Mouse (Mus musculus) Muller cell, postnatal 12 days (primary cell): ENCODE results near the gene Tmem98.

Experiments
- DNase-seq: peaks from one replicate; pipeline ENCODE4 v3.0.0-alpha.2; 2015; ENCODE audit errors: inconsistent ontology term

Gene Tmem98

DNA sequence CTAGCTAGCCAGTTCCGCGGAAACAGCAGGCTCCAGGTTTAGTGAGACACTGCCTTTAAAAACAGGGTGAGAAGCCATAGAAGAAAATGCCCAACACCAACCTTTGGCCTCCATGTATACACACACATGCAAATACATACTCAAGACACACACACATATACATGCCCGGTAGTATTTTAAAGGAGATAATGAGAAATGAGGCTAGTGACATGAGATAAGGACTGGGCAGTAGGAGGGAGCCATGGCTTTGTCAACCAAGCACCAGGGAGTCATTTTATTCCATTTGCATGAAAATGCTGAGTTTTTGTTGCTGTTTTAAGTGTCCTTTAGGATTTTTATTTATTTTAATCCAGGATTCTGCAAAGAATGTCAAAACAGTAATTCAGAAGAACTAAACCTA lies 19.6 kb upstream of the Tmem98 start:
- no peak for DNase-seq

DNA sequence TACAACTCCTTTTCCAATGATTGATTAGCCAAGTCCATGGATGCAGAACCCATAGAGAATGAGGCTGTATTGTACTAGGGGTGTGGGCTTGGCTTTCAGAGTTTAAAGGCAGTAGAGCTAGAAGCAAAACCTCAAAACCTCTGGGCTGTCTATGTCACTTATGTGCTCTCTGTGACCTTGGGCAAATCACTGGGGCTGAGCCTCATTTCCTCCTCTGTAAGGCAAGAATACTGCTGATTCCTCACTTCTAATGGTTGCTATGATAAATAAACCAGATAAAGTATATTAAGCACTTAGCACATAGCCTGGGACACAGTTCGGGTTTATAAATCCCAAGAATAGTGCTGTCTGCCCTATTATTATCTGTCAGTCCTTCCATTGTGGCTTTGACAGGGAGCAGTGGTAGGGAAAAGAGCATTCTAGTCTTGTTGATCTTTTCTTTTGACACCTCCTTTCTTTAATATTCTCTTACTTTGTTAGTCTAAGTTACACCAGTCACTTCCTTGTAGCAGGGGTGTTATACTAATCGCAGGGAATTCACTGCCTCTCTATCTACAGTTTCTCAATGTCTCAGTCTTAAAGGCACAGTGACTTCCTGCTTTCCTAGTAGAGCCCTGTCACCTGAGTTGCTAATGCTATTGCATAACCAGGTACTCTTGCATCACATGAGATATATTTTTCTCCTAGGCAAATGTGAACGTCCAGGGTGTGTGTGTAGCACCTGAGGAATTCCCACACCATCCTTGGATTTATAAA lies 18.1 kb upstream of the Tmem98 start:
- no peak for DNase-seq

DNA sequence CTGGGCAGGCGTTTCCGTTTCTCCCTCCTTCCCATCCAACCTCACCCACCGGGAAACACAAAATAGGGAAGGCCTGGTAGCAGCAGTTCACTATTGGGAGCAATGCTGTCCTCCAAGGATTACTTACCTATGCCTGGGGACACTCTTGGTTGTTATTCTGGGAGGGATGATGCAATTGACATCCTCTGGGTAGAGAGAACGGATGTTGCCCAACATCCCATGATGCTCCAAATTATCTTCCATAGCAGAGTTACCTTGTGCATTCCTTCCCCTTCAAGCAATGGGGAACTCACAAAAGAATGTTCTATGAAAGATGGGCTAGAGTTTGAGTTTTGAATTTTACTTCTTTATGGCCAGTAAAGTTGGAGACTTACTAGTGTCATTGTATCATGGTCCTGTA lies 16.6 kb upstream of the Tmem98 start:
- DNase-seq: no peak

DNA sequence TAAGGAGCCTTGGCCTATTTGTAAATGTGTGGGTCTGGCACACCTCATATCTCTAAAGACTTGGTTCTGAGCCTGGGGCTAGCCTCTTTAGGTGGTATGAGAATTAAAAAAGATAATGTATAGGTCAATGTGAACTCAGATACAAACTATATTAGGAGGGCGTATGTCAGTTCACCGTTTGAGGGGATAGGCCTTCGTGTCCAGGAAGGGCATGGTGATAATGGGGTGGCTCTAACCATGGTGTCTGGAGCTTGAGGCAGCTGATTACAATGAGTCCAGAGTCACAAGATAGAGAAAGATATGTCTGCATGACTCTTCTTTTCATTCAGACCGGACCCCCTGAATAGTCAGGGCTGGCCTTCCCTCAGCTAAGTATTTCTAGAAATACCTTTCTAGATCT lies 15.7 kb upstream of the Tmem98 start:
- no peak for DNase-seq

DNA sequence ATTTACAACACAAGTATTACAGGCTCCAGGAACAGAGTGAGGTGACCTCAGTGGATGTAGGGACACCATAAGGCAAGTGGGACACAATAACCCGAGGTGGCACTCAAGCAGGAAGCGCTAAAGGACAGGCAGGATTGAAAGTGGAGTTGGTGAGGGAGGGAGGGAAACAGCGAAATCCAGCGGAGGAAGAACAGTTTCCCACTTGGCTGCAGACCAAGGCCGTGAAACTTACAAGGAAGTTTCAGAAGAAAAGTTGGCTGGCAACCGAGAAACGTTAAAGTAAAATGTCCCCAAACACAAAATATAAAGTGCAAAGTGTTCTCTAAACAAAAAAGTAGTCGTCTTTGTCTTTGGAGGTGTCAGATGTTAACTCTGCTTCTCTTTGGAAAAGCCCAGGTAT lies 14.5 kb upstream of the Tmem98 start:
- no peak for DNase-seq

DNA sequence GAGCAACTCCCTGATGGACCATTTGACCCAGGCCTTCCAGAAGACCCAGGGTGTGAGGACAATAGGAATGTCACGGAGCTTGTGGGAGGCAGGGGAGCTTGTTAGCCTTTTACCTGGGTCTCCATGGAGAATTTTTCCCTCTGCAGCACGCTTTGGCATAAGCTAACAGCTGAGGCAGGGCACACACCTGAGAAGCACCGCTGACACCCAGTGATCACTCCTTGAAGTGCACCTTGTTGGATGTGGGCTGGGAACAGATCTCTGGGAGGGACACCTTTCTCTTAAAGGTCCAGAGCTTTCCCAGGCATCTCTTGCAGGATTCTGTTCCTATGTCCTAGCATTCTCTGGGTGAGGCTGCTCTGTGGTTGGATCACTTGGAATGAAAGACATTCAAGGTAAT lies 10.0 kb upstream of the Tmem98 start:
- DNase-seq: no peak

DNA sequence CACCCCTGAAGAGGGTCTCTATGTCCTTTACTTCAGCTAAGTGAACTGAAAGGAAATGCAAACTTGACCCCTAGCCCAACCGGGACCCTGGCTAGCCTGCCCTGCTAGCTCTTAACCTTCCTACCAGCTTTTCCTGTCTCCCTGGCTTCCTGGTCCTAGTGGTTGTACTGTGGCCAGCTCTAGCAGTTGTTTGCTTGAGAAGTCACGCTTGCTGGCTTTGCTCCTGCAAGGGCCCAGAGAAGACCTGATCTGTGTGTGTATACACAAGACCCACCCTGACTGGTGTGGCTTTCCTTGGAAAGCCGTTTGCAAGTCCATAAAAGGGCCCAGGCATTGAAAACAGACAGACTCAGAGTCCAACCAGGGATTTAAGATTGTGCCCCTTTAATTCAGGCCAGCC lies 7.3 kb upstream of the Tmem98 start:
- no peak for DNase-seq

DNA sequence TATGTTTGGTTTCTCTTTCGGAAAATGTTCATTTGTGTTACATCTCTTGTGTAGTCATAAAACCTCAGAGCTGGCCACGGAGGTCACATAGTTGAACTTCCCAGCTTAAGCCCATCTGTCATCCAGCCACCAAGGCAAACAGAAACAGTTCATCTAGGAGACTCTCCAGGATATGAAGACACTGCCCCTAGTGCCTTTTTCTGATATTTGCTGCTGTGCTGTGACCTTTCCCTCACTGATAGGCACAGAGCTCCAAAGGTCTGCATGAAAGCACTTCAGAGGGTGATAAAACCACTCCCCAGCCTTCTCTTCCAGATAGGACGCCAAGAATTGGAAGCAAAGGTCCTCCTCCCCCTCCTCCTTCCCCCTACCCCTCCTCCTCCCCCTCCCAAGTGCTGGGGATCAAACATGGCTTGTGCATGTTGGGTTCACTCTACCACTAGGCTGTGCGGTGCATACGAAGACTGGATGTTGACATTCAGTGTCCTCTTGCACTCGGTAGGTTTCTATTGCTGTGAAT lies 1.4 kb upstream of the Tmem98 start:
- peak; percentile 72 for DNase-seq

DNA sequence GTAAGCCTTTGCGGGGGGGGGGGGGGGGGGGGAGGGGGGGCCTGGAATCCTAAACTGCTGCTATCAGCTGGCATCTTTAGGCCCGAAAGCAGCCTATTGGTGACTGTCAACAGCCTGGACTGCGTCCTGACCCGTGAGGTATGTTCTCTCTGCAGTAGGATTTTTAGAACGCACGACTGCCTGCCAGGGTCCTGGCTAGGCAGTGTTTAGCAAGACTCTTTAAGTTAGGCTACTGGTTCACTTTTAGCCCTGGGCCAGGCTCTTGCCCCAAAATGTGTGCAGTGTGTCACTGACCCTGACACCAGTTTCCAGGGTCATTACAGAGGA lies 346 bp upstream of the Tmem98 start:
- DNase-seq: no peak

DNA sequence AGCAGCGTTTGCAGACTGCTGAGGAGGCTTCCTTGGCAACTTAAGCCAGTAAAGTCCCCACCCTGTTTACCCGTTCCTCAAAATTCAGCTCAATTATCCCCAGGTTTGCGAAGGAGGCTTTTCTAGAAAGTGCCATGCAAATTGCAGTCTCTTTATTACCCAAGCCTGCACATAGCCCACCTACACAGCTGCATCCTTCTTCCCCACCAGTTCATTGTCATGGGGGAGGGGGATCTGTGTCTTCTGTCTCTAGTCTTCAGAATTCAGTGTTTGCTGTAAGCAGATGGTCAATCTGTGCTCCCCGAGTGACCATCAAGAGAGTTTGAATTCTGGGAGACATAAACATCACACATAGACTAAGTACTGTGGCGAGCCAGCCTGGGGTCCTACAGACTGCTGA lies 1.2 kb downstream of the Tmem98 start:
- DNase-seq: no peak

DNA sequence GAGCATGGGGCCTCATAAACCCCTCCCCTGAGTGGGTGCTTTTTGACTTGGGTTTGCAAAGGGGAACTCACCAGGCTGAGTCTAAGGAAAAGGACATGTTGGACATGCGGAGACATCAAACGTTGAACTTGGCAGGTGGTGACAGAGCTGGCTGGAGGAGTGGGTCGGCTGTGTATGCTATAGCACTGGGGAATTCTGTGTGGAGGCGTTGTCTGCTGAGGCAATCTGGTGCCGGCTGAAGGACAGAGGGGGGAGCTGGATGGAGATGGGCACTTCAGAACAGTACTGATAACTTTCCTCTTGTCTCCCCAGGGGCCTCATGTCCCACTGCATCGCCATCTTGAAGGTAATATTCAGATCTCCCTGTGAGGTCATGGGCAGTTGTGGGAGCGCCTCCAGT lies 5.4 kb downstream of the Tmem98 start:
- no peak for DNase-seq

DNA sequence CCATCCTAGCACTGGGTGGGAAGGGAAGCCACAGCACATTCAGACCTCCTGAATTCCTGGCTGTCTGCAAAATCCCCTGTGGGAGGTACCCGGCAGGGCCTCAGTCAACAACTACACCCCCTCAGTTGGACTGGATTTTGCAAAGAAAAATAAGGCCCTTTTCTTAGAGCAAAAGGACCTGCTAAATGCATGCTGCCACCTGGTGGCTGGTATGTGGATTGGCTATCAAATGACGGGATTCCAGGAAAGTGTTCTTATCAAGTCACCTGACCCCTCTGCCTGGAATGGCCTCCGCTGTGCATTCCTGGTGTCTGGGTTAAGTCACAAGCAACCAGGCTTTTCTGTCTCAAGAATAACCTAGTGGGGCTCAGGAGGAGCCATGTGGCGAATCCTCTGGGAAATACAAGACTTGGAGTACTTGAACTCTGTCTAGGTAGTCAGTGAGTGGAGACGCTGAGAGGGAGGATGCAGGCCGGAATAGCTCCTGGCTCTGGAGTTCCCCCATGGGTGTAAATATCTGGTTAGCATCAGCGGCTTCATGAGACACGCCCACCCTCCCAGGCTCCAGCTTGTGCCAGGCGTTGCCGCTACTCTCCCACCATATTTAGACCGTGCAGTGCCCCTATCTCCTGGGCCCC lies 8.2 kb downstream of the Tmem98 start:
- DNase-seq: peak; percentile 82

DNA sequence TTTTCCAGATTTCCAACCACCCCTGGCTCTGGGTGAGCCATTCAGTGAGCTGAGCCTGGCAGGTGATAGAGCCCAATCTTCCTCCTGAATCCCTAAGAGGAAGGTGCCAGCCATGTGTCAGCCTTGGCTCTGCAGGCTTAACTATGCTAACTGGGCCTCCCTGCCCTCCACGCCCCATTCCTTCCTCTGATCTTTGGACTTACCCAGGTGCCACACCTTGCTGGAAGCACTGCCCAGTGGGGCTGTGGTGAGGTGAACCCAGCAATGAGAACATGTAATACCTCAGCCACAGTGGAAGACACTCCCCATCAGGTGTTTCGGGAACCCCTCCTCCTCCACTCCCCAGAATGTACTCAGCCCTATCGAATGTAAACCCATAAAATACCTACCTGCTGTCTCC lies 10.1 kb downstream of the Tmem98 start:
- DNase-seq: no peak

DNA sequence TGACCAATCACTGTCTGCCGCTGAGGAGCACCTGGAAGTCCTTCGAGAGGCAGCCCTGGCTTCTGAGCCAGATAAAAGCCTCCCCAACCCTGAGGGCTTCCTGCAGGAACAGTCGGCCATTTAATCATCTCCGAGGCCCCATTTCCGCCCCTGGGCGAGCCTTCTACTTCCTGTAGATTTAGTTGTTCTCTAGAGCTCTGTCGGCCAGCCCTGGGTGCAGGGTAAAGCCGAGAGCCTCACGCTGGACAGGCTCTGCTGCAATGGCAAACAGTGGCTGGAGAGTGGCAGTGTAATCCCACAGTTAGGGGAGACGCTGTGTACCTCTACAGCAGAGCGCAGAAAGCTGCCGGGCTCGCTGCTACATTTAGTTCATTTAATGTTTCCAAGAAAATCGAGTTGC lies 11.3 kb downstream of the Tmem98 start:
- no peak for DNase-seq

DNA sequence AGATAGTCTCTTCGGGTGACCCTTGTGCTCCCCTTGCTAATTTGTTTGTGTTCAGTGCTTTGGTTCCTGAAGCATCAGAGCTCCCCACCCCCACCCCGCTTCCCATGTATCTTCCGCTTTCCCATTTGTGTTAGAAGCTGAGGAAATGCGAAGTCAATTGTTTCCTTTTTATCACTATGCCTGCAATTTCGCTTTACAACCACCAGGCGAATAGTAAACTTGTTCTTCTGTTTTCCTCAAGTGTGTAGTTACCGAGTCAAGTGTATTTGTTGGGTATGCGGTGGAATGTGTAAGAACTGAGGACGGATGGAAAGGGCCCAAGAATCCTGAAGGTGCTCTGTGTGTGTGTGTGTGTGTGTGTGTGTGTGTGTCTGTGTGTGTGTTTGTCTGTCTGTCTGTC lies 11.8 kb downstream of the Tmem98 start:
- DNase-seq: no peak

DNA sequence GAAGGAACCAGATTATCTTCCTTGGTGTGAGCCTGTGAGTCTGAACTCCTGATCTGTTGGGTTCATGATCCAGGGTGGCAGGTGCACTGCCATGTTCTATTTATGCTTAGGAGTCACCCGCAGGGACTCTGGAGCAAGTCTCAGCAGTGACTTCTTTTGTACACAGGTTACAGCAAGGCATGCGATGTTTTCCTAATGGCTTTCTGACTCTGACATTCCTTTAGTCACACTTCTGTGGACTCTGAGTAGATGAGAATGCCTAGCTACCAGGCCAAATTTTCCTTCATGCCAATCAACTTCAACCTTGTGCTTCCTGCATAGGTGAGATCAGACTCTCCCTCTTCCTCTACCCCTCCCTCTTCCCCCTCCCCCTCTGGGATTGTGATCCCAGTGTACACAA lies 25.4 kb downstream of the Tmem98 start:
- no peak for DNase-seq

DNA sequence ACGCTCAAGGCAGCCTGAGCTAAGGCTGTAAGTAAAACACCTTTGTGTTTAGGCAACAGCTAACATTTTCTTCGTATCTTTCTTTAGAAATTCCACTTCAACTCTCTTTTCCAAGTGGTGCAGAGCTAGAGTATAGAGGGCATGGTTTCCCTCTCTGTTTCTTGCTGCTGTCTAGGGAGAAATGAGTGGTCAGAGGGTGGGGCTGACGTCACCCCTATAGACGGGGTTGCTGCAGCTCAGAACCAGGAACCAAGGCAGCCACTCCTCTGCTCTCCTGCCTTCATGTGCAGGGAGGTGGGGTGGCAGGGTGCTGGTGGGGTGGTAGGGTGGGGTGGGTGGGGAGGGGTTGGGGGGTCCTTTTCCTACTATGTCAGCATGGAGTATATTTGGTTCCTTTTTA lies 25.9 kb downstream of the Tmem98 start:
- no peak for DNase-seq

DNA sequence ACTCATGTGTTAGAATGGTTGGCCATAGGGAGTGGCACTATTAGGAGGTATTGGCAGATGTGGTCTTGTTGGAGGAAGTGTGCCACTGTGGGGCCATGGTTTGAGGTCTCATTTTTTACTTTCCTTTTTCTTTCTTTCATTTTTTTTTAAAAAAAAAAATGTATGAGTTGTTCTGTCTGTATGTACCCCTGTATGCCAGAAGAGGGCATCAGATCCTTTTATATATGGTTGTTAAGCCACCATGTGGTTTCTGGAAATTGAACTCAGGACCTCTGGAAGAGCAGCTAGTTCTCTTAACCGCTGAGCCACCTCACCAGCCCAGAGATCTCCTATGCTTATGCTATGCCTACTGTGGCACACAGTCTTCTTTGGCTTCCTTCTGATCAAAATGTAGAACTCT lies 28.7 kb downstream of the Tmem98 start:
- no peak for DNase-seq

DNA sequence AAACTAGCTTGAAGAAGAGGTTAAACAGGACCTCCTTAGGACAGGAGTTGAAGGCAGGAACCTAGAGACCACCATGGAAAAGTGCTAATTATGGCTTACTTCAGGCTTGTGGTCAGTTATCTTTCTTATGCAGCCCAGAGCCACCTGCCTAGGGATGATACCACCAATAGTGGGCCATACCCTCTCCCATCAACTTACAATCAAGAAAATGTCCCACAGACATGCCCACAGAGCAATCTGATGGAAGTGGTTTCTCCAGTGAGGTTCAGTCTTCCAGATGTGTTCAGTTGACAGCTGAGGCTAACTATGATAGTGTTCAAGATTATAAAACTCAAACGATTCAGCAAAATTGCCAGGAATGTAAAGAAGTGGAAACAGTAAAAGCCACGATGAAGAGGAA lies 33.5 kb downstream of the Tmem98 start:
- DNase-seq: no peak

DNA sequence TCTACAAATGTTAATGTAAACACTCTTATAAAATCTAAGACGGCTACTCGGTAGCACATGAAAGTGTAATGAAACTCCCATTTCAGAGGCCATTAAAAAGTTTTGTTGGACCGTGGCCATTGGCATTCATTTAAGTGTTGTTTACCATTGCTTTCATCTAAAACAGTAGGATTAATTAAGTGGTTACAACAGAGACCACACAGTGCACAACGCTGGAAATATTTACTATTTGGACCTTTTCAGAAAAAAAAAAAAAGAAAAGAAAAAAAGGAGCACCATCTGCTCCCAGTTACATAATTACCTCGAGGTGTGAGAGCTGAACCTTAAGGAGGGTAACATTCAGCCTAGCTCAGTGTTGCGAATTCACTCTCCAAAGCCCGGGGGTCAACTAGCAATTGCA lies 35.5 kb downstream of the Tmem98 start:
- no peak for DNase-seq

DNA sequence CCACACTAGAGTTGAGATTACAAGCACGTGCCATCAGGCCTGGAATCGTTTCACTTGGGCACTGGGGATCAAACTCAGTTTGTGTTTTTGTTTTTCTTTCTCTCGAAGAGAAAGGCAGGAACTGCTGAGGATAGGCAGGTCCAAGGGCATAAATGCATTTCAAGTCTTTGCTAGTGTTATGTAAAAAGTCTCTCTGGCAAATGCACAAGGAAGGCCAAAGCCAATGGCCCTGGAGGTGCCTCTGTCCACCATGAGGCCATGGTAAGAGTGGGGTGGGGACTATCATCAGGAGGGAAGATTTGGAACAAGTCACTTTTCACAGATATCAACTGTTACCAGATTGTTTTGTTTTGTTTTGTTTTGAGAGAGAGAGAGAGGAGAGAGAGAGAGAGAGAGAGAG lies 36.1 kb downstream of the Tmem98 start:
- no peak for DNase-seq

DNA sequence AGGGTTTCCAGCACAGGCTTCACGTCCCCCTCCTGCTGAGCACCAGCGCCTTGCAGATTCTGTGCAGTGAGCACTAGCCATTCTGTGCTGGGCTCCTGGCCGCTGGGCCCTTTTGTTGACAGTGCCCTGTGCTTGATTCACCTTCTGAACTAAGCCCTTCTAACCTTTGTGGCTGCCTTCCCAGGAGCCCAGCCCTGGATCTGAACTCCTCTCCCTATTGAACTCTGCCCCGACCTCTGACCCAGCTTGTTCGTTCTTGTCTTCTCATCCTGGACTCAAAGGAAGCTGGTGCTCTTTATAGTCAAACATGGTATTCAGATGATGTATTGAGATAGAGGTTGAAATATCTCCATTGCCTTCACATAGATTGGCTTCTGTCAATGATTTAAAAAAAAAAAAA lies 38.2 kb downstream of the Tmem98 start:
- no peak for DNase-seq

DNA sequence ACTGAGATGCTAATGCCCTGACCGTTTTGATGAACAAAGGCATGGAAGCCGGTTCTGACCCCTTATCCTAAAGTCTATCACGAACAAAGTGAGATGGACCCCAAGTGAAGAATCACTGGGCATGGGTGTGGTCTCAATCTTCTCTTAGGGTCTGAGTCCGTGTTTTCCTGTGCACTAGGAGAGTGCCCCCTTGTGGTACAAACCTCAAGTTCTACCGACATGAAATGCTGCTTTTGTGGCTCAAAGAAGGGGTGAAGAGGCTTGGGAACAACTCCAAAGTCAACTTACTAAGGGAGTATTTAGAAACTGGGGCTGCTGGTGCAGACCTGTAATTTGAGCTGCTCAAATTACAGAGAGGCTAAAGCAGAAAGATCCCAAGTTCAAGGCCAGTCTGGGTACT lies 41.9 kb downstream of the Tmem98 start:
- no peak for DNase-seq

DNA sequence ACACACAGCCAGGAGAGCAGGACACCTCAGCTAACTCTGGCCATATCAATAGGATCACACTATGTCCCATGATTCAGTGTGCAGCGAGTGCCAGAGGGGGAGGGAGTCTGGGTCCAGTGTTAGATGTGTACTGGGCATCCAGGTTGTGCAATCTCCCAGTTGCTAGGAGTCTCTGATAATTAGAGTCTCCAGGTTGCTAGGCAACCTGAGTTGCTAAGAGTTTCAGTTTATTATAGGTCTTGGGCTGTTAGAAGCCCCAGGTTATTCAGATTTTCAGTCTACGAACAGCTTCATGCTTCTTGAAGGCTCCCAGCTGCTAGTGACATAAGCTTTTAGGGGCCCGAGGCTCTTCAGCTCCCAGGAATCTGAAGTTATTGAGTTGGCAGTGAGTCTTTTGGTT lies 43.0 kb downstream of the Tmem98 start:
- DNase-seq: no peak
